Mouse (Mus musculus) MEL (cell line): ENCODE results near the gene Prdm11. TPM values are rescaled to one million over a fixed set of nuclear protein-coding genes. Genes with fewer than 3 reads are reported as not detected.
A peak's percentile ranks its signal among the peaks of the same experiment; 100 is the strongest.

ENCODE experiments used
- DNase-seq: peaks from one replicate; pipeline ENCODE4 v3.0.0; 2011; ENCODE audit warnings: low read depth, low spot score
- H3K27ac ChIP-seq: 2 replicates; pipeline ENCODE4 v1.5.1; 2012; ENCODE audit warnings: low read depth, mild to moderate bottlenecking, control low read depth, low read length, moderate library complexity; ENCODE audit not compliant: control insufficient read depth
- H3K27me3 ChIP-seq, 2 experiments: fragments of 150-350 bp in 1 of 2; sonication (generic) in 1 of 2; 2 replicates each; pipeline ENCODE4 v1.6.1; 2012; ENCODE audit warnings: low read length in 2 of 2, mild to moderate bottlenecking in 2 of 2, improper control_type of control experiment in 1 of 2, moderate library complexity in 1 of 2; ENCODE audit not compliant: insufficient read depth in 2 of 2, control insufficient read depth in 1 of 2
- H3K36me3 ChIP-seq, 2 experiments: 2 replicates each; pipeline ENCODE4 v1.6.1; 2012 to 2014; ENCODE audit warnings: low read length in 2 of 2, improper control_type of control experiment in 1 of 2, inconsistent platforms in 1 of 2, mild to moderate bottlenecking in 1 of 2; ENCODE audit not compliant: insufficient read depth in 2 of 2, control insufficient read depth in 1 of 2
- H3K4me1 ChIP-seq, 2 experiments: fragments of 150-350 bp in 1 of 2; sonication (generic) in 1 of 2; 2 replicates each; pipeline ENCODE4 v1.6.1; 2012; ENCODE audit warnings: low read length in 2 of 2, improper control_type of control experiment in 1 of 2, mild to moderate bottlenecking in 1 of 2; ENCODE audit not compliant: insufficient read depth in 2 of 2, control insufficient read depth in 1 of 2
- H3K4me3 ChIP-seq, 2 experiments: fragments of 150-350 bp in 1 of 2; sonication (generic) in 1 of 2; 2 replicates each; pipeline ENCODE4 v1.5.1; 2012; ENCODE audit warnings: low read depth in 2 of 2, low read length in 2 of 2, mild to moderate bottlenecking in 2 of 2, moderate library complexity in 2 of 2, control low read depth in 1 of 2, improper control_type of control experiment in 1 of 2; ENCODE audit not compliant: control insufficient read depth in 1 of 2, insufficient read depth in 1 of 2
- H3K79me2 ChIP-seq: 2 replicates; pipeline ENCODE4 v1.6.1; 2012; ENCODE audit warnings: mild to moderate bottlenecking, low read length, moderate library complexity; ENCODE audit not compliant: control insufficient read depth, poor library complexity, insufficient read depth
- H3K9ac ChIP-seq: 2 replicates; pipeline ENCODE4 v1.6.1; 2012; ENCODE audit warnings: low read depth, mild to moderate bottlenecking, control low read depth, low read length, moderate library complexity; ENCODE audit not compliant: control insufficient read depth, poor library complexity, severe bottlenecking
- H3K9me3 ChIP-seq: fragments of 150-350 bp; sonication (generic); replicated peaks from 2 replicates; pipeline ENCODE4 v1.6.1; 2012; ENCODE audit warnings: mild to moderate bottlenecking, low read length, improper control_type of control experiment, moderate library complexity; ENCODE audit not compliant: insufficient read depth
- CHD1 ChIP-seq: IDR thresholded peaks from 2 replicates; pipeline ENCODE4 v1.6.1; 2012; ENCODE audit warnings: low read depth, mild to moderate bottlenecking, inconsistent platforms, low read length, improper control_type of control experiment
- CTCF ChIP-seq, 3 experiments: IDR thresholded peaks in 2 of 3; conservative IDR thresholded peaks in 1 of 3; 2 replicates each; pipeline ENCODE4 v1.5.1; 2011 to 2012; ENCODE audit warnings: low read length in 3 of 3, low read depth in 2 of 3, mild to moderate bottlenecking in 2 of 3, improper control_type of control experiment in 1 of 3, inconsistent platforms in 1 of 3, mixed read lengths in 1 of 3, moderate library complexity in 1 of 3; ENCODE audit not compliant: control insufficient read depth in 1 of 3, insufficient read depth in 1 of 3, poor library complexity in 1 of 3, severe bottlenecking in 1 of 3
- ELF1 ChIP-seq: IDR thresholded peaks from 2 replicates; pipeline ENCODE4 v1.6.1; 2014; ENCODE audit warnings: low read depth, mild to moderate bottlenecking, inconsistent platforms, low read length, improper control_type of control experiment, moderate library complexity
- EP300 ChIP-seq, 2 experiments: IDR thresholded peaks; 2 replicates each; pipeline ENCODE4 v1.6.1; 2011; ENCODE audit warnings: improper control_type of control experiment in 2 of 2, low read length in 2 of 2, low read depth in 1 of 2, mild to moderate bottlenecking in 1 of 2
- ETS1 ChIP-seq: IDR thresholded peaks from 2 replicates; pipeline ENCODE4 v1.6.1; 2012; ENCODE audit warnings: low read depth, mild to moderate bottlenecking, inconsistent platforms, low read length, improper control_type of control experiment, moderate library complexity
- GATA1 ChIP-seq: IDR thresholded peaks from 2 replicates; pipeline ENCODE4 v1.6.1; 2011; ENCODE audit warnings: low read depth, low read length, improper control_type of control experiment
- HCFC1 ChIP-seq: IDR thresholded peaks from 2 replicates; pipeline ENCODE4 v1.6.1; 2012; ENCODE audit warnings: low read depth, mild to moderate bottlenecking, inconsistent platforms, low read length, improper control_type of control experiment, moderate library complexity
- KAT2A ChIP-seq: conservative IDR thresholded peaks from 2 replicates; pipeline ENCODE4 v1.6.1; 2012; ENCODE audit warnings: low read depth, low read length, improper control_type of control experiment, inconsistent platforms
- MAFK ChIP-seq: IDR thresholded peaks from 2 replicates; pipeline ENCODE4 v1.6.1; 2011; ENCODE audit warnings: low read depth, mild to moderate bottlenecking, low read length, improper control_type of control experiment, borderline replicate concordance
- MEF2A ChIP-seq: IDR thresholded peaks from 2 replicates; pipeline ENCODE4 v1.6.1; 2014; ENCODE audit warnings: low read depth, mild to moderate bottlenecking, inconsistent platforms, low read length, improper control_type of control experiment; ENCODE audit not compliant: poor library complexity, insufficient replicate concordance, severe bottlenecking; ENCODE audit errors: extremely low read depth
- MYB ChIP-seq: IDR thresholded peaks from 2 replicates; pipeline ENCODE4 v1.6.1; 2011; ENCODE audit warnings: mild to moderate bottlenecking, low read depth, low read length, improper control_type of control experiment
- MYC ChIP-seq: IDR thresholded peaks from 2 replicates; pipeline ENCODE4 v1.6.1; 2011; ENCODE audit warnings: low read depth, mild to moderate bottlenecking, low read length, improper control_type of control experiment, moderate library complexity
- POLR2AphosphoS2 ChIP-seq: IDR thresholded peaks from 2 replicates; pipeline ENCODE4 v1.6.1; 2011; ENCODE audit warnings: low read length, improper control_type of control experiment
- POLR2AphosphoS5 ChIP-seq: IDR thresholded peaks from 2 replicates; pipeline ENCODE4 v1.6.1; 2012; ENCODE audit warnings: low read depth, borderline replicate concordance, mild to moderate bottlenecking, inconsistent platforms, low read length, moderate library complexity, mixed read lengths
- RAD21 ChIP-seq: IDR thresholded peaks from 2 replicates; pipeline ENCODE4 v1.6.1; 2011; ENCODE audit warnings: mild to moderate bottlenecking, low read depth, low read length, improper control_type of control experiment
- SIN3A ChIP-seq: IDR thresholded peaks from 2 replicates; pipeline ENCODE4 v1.6.1; 2012; ENCODE audit warnings: low read length, improper control_type of control experiment, inconsistent platforms
- SMC3 ChIP-seq: IDR thresholded peaks from 2 replicates; pipeline ENCODE4 v1.6.1; 2011; ENCODE audit warnings: low read depth, low read length, improper control_type of control experiment
- TAL1 ChIP-seq: IDR thresholded peaks from 2 replicates; pipeline ENCODE4 v1.6.1; 2012; ENCODE audit warnings: mild to moderate bottlenecking, inconsistent platforms, low read length, moderate library complexity, mixed read lengths
- TBP ChIP-seq: IDR thresholded peaks from 2 replicates; pipeline ENCODE4 v1.8.0; 2011; ENCODE audit warnings: low read depth, low read length, improper control_type of control experiment
- TCF12 ChIP-seq: IDR thresholded peaks from 2 replicates; pipeline ENCODE4 v1.6.1; 2014; ENCODE audit warnings: low read depth, mild to moderate bottlenecking, inconsistent platforms, low read length, improper control_type of control experiment, moderate library complexity
- UBTF ChIP-seq: IDR thresholded peaks from 2 replicates; pipeline ENCODE4 v1.6.1; 2012; ENCODE audit warnings: low read depth, mild to moderate bottlenecking, inconsistent platforms, low read length, improper control_type of control experiment, moderate library complexity, borderline replicate concordance; ENCODE audit not compliant: insufficient read depth
- USF1 ChIP-seq: IDR thresholded peaks from 2 replicates; pipeline ENCODE4 v1.6.1; 2014; ENCODE audit warnings: low read depth, mild to moderate bottlenecking, inconsistent platforms, low read length, improper control_type of control experiment, moderate library complexity
- ZKSCAN1 ChIP-seq: IDR thresholded peaks from 2 replicates; pipeline ENCODE4 v1.6.1; 2012; ENCODE audit warnings: low read depth, mild to moderate bottlenecking, inconsistent platforms, low read length, improper control_type of control experiment, moderate library complexity
- ZNF384 ChIP-seq: IDR thresholded peaks from 2 replicates; pipeline ENCODE4 v1.6.1; 2012; ENCODE audit warnings: low read depth, mild to moderate bottlenecking, inconsistent platforms, low read length, improper control_type of control experiment
- polyA plus RNA-seq, 2 experiments: library from polyadenylated mRNA; stranded (reverse) in 1 of 2; unstranded in 1 of 2; fragments of >175 nt in 1 of 2; fragments of >200 nt in 1 of 2; gene quantifications; 2 replicates each; pipeline versions ENCODE4 v1.2.1 to v1.2.4; 2012; ENCODE audit warnings: low replicate concordance in 2 of 2, low read depth in 1 of 2; ENCODE audit not compliant: insufficient read length in 2 of 2, insufficient read depth in 1 of 2, missing spikeins in 1 of 2
- total RNA-seq: library from RNA; depleted of rRNA; stranded (reverse); fragments of 300-350 nt; gene quantifications from 2 replicates; pipeline ENCODE4 v1.2.3, GENCODE M21; 2012

The Prdm11 gene
- total and polyA plus RNA-seq, 3 experiments: 5.5 to 9.2 TPM; not detected in 1

DNA sequence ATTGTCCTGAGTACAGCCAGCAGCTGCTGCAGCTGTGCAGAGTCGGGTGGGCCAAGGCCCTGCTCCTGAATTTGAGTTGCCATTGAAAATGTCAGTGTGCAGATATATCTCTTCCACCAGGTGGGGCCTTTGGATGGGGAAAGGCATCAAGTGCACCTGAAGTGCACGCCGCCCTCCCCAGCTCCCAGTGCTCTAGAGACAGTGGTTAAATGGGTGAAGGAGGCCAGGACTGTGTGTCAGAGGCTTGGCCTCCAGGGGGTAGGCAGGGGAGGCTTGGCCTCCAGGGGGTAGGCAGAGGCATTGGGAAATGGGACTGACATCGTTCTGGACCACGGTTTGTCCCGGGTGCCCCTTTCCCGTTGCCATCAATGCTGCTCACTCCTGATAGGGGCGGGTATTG is 79.7 kb downstream of the Prdm11 start:
- TF ChIP-seq CTCF (IDR thresholded peaks at IDR 0.05 in 2 of 3, conservative IDR thresholded peaks at IDR 0.05 in 1 of 3; ENCODE audit: control insufficient read depth in 1 of 3, insufficient read depth in 1 of 3, low read depth in 2 of 3, low read length in 3 of 3, poor library complexity in 1 of 3, severe bottlenecking in 1 of 3) (peak in 1 of 3 experiments; percentile 9; a peak in 1 of 6 replicates), TAL1 (no peak)
- TF ChIP-seq, all 39 proteins: peak for 1
- no peaks in the 10 kb centered on the region for H3K79me2 ChIP-seq
- no peak for DNase-seq
- H3K9ac ChIP-seq: no peak overlapping the region
- peaks cover 5 to 9% of the 10 kb centered on the region in 2 experiments for H3K4me1 ChIP-seq
- H3K27ac ChIP-seq: no peak overlapping the region
- H3K9me3 ChIP-seq: no peaks in the 10 kb centered on the region
- no peak overlapping the region for H3K4me3 ChIP-seq
- H3K36me3 ChIP-seq: peaks cover 0 to 9% of the 10 kb centered on the region in 2 experiments; a peak in 2 of 4 replicates
- no peaks in the 10 kb centered on the region for H3K27me3 ChIP-seq

DNA sequence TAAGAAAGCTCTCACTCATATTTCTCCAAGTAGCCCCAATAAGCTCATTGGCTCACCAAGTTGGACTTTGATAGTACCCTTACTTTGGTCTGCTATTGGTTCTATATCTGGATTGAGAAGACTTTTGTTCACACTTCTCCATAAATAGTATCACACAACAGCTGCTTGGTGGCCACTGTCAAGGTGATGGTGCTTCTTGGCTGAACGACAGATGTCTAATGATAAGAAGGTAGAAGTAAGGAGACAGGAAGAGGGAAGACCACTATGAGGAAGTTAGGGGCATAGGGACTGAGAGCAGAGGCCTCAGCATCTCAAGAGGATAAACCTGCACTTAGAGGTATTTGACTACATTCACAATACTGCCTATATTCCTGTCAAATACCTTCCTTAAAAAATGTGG is 81.6 kb downstream of the Prdm11 start:
- Histone ChIP-seq H3K9ac (no peak overlapping the region), H3K27me3 (no peaks in the 10 kb centered on the region), H3K79me2 (no peaks in the 10 kb centered on the region), H3K9me3 (no peaks in the 10 kb centered on the region), H3K36me3 (peaks cover 0 to 4% of the 10 kb centered on the region in 2 experiments; a peak in 1 of 4 replicates), H3K4me1 (peaks cover 0 to 3% of the 10 kb centered on the region in 2 experiments; a peak in 1 of 4 replicates), H3K27ac (no peak overlapping the region), H3K4me3 (no peak overlapping the region)
- no peak for TF ChIP-seq MYC
- TF ChIP-seq ZNF384: no peak
- TF ChIP-seq TBP: no peak
- TF ChIP-seq MEF2A: peak; percentile 62; the same call in 1 of the 2 replicates
- no peak for TF ChIP-seq POLR2AphosphoS2
- TF ChIP-seq CTCF (IDR thresholded peaks at IDR 0.05 in 2 of 3, conservative IDR thresholded peaks at IDR 0.05 in 1 of 3; ENCODE audit: control insufficient read depth in 1 of 3, insufficient read depth in 1 of 3, low read depth in 2 of 3, low read length in 3 of 3, poor library complexity in 1 of 3, severe bottlenecking in 1 of 3): no peak
- TF ChIP-seq MAFK: no peak
- TF ChIP-seq ETS1: peak; percentile 76; the same call in 1 of the 2 replicates
- no peak for TF ChIP-seq ELF1
- no peak for TF ChIP-seq HCFC1
- TF ChIP-seq SIN3A: no peak
- peak; percentile 71 for TF ChIP-seq GATA1
- no peak for TF ChIP-seq POLR2AphosphoS5
- peak; percentile 71 for TF ChIP-seq TCF12
- no peak for TF ChIP-seq USF1
- TF ChIP-seq UBTF: no peak
- TF ChIP-seq ZKSCAN1: no peak
- TF ChIP-seq MYB: no peak
- no peak for TF ChIP-seq SMC3
- peak; percentile 78 for TF ChIP-seq TAL1
- peak; percentile 74 for TF ChIP-seq EP300 (IDR thresholded peaks at IDR 0.05; ENCODE audit: low read depth in 1 of 2, low read length in 2 of 2)
- no peak for TF ChIP-seq CHD1
- no peak for TF ChIP-seq RAD21
- TF ChIP-seq KAT2A: no peak
- peak; percentile 69 for DNase-seq
